Mouse (Mus musculus) embryo, embryonic 9.5 days (tissue): ENCODE measurements around the gene Timm50.

Experiments
- DNase-seq: peaks from one replicate; pipeline ENCODE4 v3.0.0-alpha.2; 2017; ENCODE audit errors: extremely low spot score

Timm50 gene

GRCm38 (mm10) chr7:28311926-28312543 lies at the start of gene Timm50:
Gene Timm50 (minus strand): TSS chr7:28312072.
- DNase-seq, result peak; percentile 95

- no peak for DNase-seq
Measured at GRCm38 (mm10) chr7:28360291-28360690, 48.4 kb upstream of the Timm50 start.

GRCm38 (mm10) chr7:28359854-28360253 lies 48.0 kb upstream of the Timm50 start:
- no peak for DNase-seq

GRCm38 (mm10) chr7:28358431-28358830 lies 46.6 kb upstream of the Timm50 start:
- no peak for DNase-seq

- DNase-seq, result no peak
Measured at GRCm38 (mm10) chr7:28357984-28358383, 46.1 kb upstream of the Timm50 start.

DNA sequence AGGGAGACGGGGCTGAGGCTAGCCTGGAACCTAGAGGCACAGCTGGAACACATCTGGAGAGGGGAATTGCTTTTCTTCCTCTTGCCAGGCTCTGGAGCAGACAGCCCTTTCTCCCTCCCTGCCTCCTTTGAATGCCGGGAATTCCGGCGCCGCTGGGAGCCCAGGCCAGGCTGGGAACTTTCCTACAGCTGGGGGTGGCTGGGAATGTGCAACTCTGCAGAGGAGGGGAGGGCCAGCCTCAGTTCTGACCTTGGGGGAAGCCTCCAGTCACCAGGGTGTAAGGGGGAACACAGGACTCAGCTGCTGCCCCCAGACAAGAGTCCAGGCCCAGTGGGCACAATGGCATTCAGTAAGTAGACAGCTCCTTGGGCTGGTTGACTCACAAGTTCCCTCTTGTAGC lies 45.1 kb upstream of the Timm50 start:
- DNase-seq, result peak; percentile 68

DNA sequence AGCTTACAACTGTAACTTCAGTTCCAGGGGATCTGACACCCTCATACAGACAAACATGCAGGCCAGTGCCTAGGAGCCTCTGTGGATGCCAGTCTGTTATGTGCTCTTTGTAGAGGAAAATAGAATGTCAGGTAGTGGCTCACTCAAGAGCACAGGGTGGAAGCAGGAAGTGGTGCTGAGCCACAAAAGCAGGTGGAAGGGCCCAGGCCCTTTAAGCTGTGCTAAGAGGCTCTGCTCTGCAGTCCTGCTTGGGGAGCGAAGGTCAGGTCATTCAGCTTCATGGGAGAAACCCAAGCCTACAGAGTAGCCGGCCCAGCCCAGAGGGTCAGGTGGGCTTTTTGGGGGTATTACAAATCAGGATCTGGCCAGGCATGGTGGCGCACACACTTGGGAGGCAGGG lies 43.3 kb upstream of the Timm50 start:
- no peak for DNase-seq

DNA sequence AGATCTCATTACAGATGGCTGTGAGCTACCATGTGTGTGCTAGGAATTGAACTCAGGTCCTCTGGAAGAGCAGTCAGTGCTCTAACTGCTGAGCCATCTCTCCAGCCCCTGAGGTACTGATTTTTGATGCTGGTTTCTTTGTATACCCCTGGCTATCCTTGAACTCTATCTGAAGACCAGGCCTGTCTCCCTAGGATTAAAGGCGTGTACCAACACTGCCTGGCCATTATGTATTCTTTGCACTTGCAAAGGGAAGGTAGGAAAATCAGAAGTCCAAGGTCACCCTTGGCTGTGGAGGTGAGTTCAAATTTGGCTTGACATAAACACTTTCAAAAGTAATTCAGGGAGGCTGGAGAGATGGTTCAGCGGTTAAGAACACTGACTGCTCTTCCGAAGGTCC lies 42.7 kb upstream of the Timm50 start:
- DNase-seq, result no peak

DNA sequence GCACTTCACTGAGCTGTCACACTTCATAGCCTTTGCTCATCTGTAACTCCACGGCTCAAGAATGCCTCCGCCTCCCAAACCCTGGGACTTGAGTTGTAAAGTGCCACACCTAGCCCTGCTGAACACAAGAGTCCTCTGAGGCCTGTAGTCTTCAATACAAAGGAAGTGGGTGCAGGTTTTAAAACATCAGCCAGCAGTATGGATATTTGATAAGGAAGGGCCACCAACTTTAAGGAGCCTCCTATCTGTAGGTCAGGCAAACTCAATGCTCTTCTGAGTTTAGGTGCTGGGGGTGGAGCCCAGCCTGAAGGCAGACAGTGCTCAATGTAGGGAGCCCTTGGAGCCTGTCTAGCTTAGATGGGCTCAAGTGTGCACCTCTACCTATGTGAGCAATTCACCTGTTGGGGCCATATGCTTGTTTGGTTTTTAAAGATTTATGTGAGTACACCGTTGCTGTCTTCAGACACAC lies 42.3 kb upstream of the Timm50 start:
- no peak for DNase-seq

GRCm38 (mm10) chr7:28353267-28353666 lies 41.4 kb upstream of the Timm50 start:
- no peak for DNase-seq

- no peak for DNase-seq
Measured at GRCm38 (mm10) chr7:28351676-28352191, 39.9 kb upstream of the Timm50 start.

- DNase-seq, result peak; percentile 98
Measured at GRCm38 (mm10) chr7:28350155-28350883, 38.4 kb upstream of the Timm50 start, which contains the start of gene Rps16. Gene Rps16 (plus strand): TSS chr7:28350652.

GRCm38 (mm10) chr7:28348601-28349000 lies 36.7 kb upstream of the Timm50 start:
- no peak for DNase-seq

GRCm38 (mm10) chr7:28347746-28348145 lies 35.9 kb upstream of the Timm50 start:
- no peak for DNase-seq

DNA sequence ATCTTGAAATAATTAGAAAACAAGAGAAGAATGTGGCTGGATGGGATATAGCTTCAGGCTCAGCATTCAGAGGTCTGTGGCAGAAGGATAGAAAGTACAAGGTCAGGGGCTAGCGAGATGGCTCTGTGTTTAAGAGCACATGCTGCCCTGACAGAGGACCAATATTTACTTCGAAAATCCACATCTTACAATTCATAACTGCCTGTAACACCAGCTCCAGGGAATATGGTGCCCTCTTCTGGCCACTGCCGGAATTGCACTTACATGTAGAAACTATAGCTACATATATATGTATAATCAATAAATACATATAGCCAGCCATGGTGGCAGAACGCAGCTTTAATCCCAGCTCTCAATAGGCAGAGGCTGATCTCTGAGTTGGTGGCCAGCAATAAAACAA lies 32.8 kb upstream of the Timm50 start:
- peak; percentile 74 for DNase-seq

GRCm38 (mm10) chr7:28341381-28341780 lies 29.5 kb upstream of the Timm50 start:
- DNase-seq, result no peak

- no peak for DNase-seq
Measured at GRCm38 (mm10) chr7:28339213-28339917, 27.5 kb upstream of the Timm50 start.

DNA sequence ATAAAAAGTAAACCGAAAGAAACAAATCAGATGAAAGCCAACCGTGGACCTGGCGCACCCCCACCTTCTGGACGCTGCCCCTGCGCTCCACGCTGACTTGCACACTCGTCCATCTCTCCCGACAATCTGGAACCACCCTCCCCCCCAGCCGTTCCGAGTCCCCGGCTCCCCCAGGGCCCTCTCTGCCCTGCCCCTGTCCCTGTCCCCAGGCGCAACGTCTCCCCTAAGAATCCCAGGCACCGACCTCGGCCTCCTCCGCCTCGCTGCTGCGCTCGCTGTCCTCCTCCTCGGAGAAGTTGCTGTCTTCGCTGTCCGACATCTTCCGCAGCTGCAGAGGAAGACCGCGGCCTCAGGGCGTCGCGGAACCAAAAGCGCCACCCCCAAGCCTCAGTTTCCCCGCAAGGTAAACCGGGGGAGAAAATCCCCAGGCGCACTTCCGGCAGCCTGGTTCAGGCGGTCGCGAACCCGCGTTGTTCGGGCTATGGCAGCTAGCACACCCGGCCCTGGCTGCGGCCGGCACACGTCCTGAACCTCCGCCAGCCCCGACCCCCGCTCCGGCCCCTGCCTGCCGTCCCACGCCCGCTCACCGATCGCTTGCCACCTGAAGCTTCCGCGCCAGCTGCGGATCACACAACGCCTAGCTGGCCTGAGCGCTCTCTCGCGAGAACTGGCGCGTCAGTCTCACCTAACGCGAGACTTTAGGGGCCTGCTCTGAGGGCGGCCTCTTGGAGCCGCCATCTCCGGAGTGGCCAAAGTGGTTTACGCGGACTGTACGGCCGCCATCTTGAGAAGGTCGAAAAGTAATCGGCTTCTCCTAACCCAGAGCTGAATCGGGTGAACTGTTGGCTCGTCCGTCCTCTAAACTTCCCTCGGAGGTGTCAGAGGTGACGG lies 26.5 kb upstream of the Timm50 start, which contains the start of gene Supt5:
Supt5 (minus strand) TSS at position 639 of the 891 bp plus-strand sequence.
- DNase-seq, result peak; percentile 97

GRCm38 (mm10) chr7:28335471-28335870 lies 23.6 kb upstream of the Timm50 start:
- DNase-seq, result no peak

GRCm38 (mm10) chr7:28334534-28334933 lies 22.7 kb upstream of the Timm50 start:
- DNase-seq, result no peak

DNA sequence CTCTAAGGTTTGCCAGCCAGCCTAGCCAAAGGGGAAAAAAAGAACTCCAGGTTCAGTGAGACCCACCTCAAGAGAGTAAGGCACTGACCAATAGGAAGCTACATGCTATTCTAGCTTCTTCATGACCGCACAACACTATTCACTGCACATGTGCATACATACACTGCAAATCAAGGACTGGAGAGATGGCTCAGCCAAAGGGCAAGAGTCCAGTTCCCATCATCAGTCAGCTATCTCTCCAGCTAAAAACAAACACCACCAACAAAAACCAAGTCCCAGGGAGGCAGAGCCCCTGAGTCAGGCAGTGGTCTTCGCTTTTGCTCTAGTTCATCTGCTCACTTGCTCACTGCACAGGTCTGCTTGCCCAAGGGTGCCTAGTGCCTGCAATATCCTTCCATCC lies 16.4 kb upstream of the Timm50 start:
- DNase-seq, result no peak
